Comparison of ENCODE assay signal across 8 mouse cellular contexts in genomic region chr8:69900895-69901451, GRCm38 (mm10). TPM values are rescaled to one million over a fixed set of nuclear protein-coding genes. Genes with fewer than 3 reads are reported as not detected.
A peak's percentile ranks its signal among the peaks of the same experiment; 100 is the strongest.
DNase-seq lines count a peak whose midpoint lies in the region; ATAC-seq and TF ChIP-seq lines count a peak whose summit lies in the region.

No protein-coding gene starts in this region.

- ATAC-seq in limb, embryonic 14.5 days (ENCODE audit: low FRiP score, low read depth) = no peak

- peak; percentile 68 for DNase-seq in cerebellum, adult 9-10 months
- DNase-seq in cerebellum, postnatal 14 days = no peak
- no peak for DNase-seq in thymus, adult 2 months
- no peak for DNase-seq in thymus, adult 18-20 months
- DNase-seq in limb, embryonic 14.5 days (ENCODE audit: low spot score) = no peak
- DNase-seq in adrenal gland, adult (ENCODE audit: inconsistent age in 2 of 2, low spot score in 1 of 2) = no peak
- no peak for DNase-seq in adrenal gland, adult 2 months
- DNase-seq in spleen, postnatal 14 days (ENCODE audit: low spot score in 2 of 2) = no peak

- peak overlapping the region; percentile 81 for H3K9ac ChIP-seq in limb, embryonic 14.5 days (ENCODE audit: low read depth, low read length, severe bottlenecking)

- no peaks in the 10 kb centered on the region for H3K27me3 ChIP-seq in thymus, adult 2 months (ENCODE audit: control insufficient read depth, insufficient read depth, low read length)
- H3K27me3 ChIP-seq in limb, embryonic 14.5 days (ENCODE audit: control insufficient read depth, insufficient read depth, low read length) = no peaks in the 10 kb centered on the region

- TF ChIP-seq CTCF in thymus, adult 2 months (IDR thresholded peaks at IDR 0.05; ENCODE audit: borderline replicate concordance, control insufficient read depth, extremely low read depth, insufficient read depth, low read length, poor library complexity) = no peak

- no peaks in the 10 kb centered on the region for H3K9me3 ChIP-seq in limb, embryonic 14.5 days (ENCODE audit: control insufficient read depth, low read length)

- TF ChIP-seq POLR2A in thymus, adult 2 months (IDR thresholded peaks at IDR 0.05; ENCODE audit: control insufficient read depth, extremely low read depth, insufficient read depth, low read length, poor library complexity) = no peak
- no peak for TF ChIP-seq POLR2A in limb, embryonic 14.5 days (IDR thresholded peaks at IDR 0.05; ENCODE audit: borderline replicate concordance, extremely low read depth, insufficient read depth, insufficient read length)

- H3K27ac ChIP-seq in thymus, adult 2 months (ENCODE audit: control insufficient read depth, insufficient read depth, low read length) = peak overlapping the region; percentile 45; the same call in 1 of the 2 replicates
- H3K27ac ChIP-seq in limb, embryonic 14.5 days (replicated peaks; ENCODE audit: low read depth, low read length) = peak overlapping the region; percentile 84

- peak overlapping the region; percentile 87 for H3K4me3 ChIP-seq in thymus, adult 2 months (ENCODE audit: control insufficient read depth, insufficient read depth, low read length)
- H3K4me3 ChIP-seq in limb, embryonic 14.5 days (replicated peaks; ENCODE audit: low read length) = peak overlapping the region; percentile 73

- peak overlapping the region; percentile 93 for H3K4me2 ChIP-seq in limb, embryonic 14.5 days (replicated peaks; ENCODE audit: low read depth, low read length, severe bottlenecking)

- H3K4me1 ChIP-seq in thymus, adult 2 months (replicated peaks; ENCODE audit: control insufficient read depth, insufficient read depth, low read length) = peaks cover 2% of the 10 kb centered on the region
- H3K4me1 ChIP-seq in limb, embryonic 14.5 days (ENCODE audit: control insufficient read depth, insufficient read depth, low read length) = peaks cover 17% of the 10 kb centered on the region

- H3K36me3 ChIP-seq in thymus, adult 2 months (ENCODE audit: control insufficient read depth, insufficient read depth, low read length) = no peaks in the 10 kb centered on the region
- H3K36me3 ChIP-seq in limb, embryonic 14.5 days (ENCODE audit: control insufficient read depth, insufficient read depth, low read length) = no peaks in the 10 kb centered on the region; the same call in none of the 2 replicates

- WGBS in thymus, adult 2 months = 5% methylated on average over 12 of the region's 12 CpGs
- 17% methylated on average over 12 of the region's 12 CpGs for WGBS in limb, embryonic 14.5 days

RNA-seq across cellular contexts. Expression of gene Tssk6, which starts 1.0 kb away (rescaled TPM):
- 1.3 and 1.8 TPM in 2 replicates for polyA plus RNA-seq in thymus, adult 2 months (2012; rRNA removed)
- polyA plus RNA-seq in limb, embryonic 14.5 days (2012; rRNA removed) = 0.84 and 1.2 TPM in 2 replicates
- 4.1 TPM in 2 replicates for polyA plus RNA-seq in limb, embryonic 14.5 days (2014; fragmentation: Nextera tagmentation; extraction: Ambion mirVana)
- under 1 TPM; 0.35 to 0.66 TPM for total RNA-seq in adrenal gland, adult 2 months (2021)
- polyA plus RNA-seq in adrenal gland, adult 2 months (2012; rRNA removed) = 1.3 and 2.0 TPM in 2 replicates

RNA-seq across cellular contexts. Expression of gene Ndufa13, which starts 1.4 kb away (rescaled TPM):
- polyA plus RNA-seq in thymus, adult 2 months (2012; rRNA removed) = 120 and 150 TPM in 2 replicates
- 85.3 and 97.4 TPM in 2 replicates for polyA plus RNA-seq in limb, embryonic 14.5 days (2012; rRNA removed)
- 187 and 190 TPM in 2 replicates for polyA plus RNA-seq in limb, embryonic 14.5 days (2014; fragmentation: Nextera tagmentation; extraction: Ambion mirVana)
- total RNA-seq in adrenal gland, adult 2 months (2021) = 100 to 1,000 TPM; 160 to 215 TPM
- 83.3 and 99.4 TPM in 2 replicates for polyA plus RNA-seq in adrenal gland, adult 2 months (2012; rRNA removed)

RNA-seq across cellular contexts. Expression of gene Yjefn3, which starts 1.5 kb away (rescaled TPM):
- 8.0 and 11.7 TPM in 2 replicates for polyA plus RNA-seq in thymus, adult 2 months (2012; rRNA removed)
- 5.4 and 8.6 TPM in 2 replicates for polyA plus RNA-seq in limb, embryonic 14.5 days (2012; rRNA removed)
- polyA plus RNA-seq in limb, embryonic 14.5 days (2014; fragmentation: Nextera tagmentation; extraction: Ambion mirVana) = 4.2 and 5.5 TPM in 2 replicates
- total RNA-seq in adrenal gland, adult 2 months (2021) = 1 to 10 TPM; 1.9 to 4.2 TPM
- 6.6 and 10.8 TPM in 2 replicates for polyA plus RNA-seq in adrenal gland, adult 2 months (2012; rRNA removed)

RNA-seq across cellular contexts. Expression of gene Cilp2, which starts 13.5 kb away (rescaled TPM):
- 0.75 and 2.2 TPM in 2 replicates for polyA plus RNA-seq in thymus, adult 2 months (2012; rRNA removed)
- polyA plus RNA-seq in limb, embryonic 14.5 days (2012; rRNA removed) = 2.6 and 3.6 TPM in 2 replicates
- polyA plus RNA-seq in limb, embryonic 14.5 days (2014; fragmentation: Nextera tagmentation; extraction: Ambion mirVana) = 1.5 and 1.9 TPM in 2 replicates
- total RNA-seq in adrenal gland, adult 2 months (2021) = under 1 TPM; 0.07 to 0.09 TPM
- polyA plus RNA-seq in adrenal gland, adult 2 months (2012; rRNA removed) = 0.39 and 1.1 TPM in 2 replicates
